Mouse (Mus musculus) stomach, embryonic 16.5 days (tissue): ENCODE data around the gene Hist1h1a. TPM values are rescaled to one million over a fixed set of nuclear protein-coding genes. Genes with fewer than 3 reads are reported as not detected.
"Not testable (repeated sequence)": the region's sequence is repeated elsewhere in the genome, so short reads cannot be mapped to it uniquely, and the experiment has no call there.

ENCODE experiments used
- ATAC-seq: fragments of 200-750 bp; cut with Nextera tagmentation; 2 replicates; pipeline ENCODE4 v1.8.0; 2017; ENCODE audit warnings: moderate number of reproducible peaks, moderate TSS enrichment; ENCODE audit not compliant: insufficient read depth, low FRiP score
- H3K27ac ChIP-seq: fragments of 300-500 bp; sonication (generic); 2 replicates; pipeline ENCODE4 v1.5.1; 2014; ENCODE audit warnings: low read length
- H3K27me3 ChIP-seq: fragments of 300-500 bp; sonication (generic); 2 replicates; pipeline ENCODE4 v1.6.1; 2014; ENCODE audit warnings: low read length, control low read depth, mixed read lengths; ENCODE audit not compliant: control insufficient read depth, insufficient read depth
- H3K36me3 ChIP-seq: fragments of 300-500 bp; sonication (generic); 2 replicates; pipeline ENCODE4 v1.6.1; 2014; ENCODE audit warnings: low read length; ENCODE audit not compliant: control insufficient read depth, insufficient read depth
- H3K4me1 ChIP-seq: fragments of 300-500 bp; sonication (generic); 2 replicates; pipeline ENCODE4 v1.6.1; 2014; ENCODE audit warnings: low read length, control low read depth, mixed read lengths; ENCODE audit not compliant: control insufficient read depth, insufficient read depth
- H3K4me2 ChIP-seq: fragments of 300-500 bp; sonication (generic); 2 replicates; pipeline ENCODE4 v1.6.1; 2014; ENCODE audit warnings: low read depth, low read length, mixed read lengths
- H3K4me3 ChIP-seq: fragments of 300-500 bp; sonication (generic); replicated peaks from 2 replicates; pipeline ENCODE4 v1.5.1; 2014; ENCODE audit warnings: mild to moderate bottlenecking, low read length
- H3K9ac ChIP-seq: fragments of 300-500 bp; sonication (generic); 2 replicates; pipeline ENCODE4 v1.6.1; 2014; ENCODE audit warnings: low read length
- H3K9me3 ChIP-seq: fragments of 300-500 bp; sonication (generic); replicated peaks from 2 replicates; pipeline ENCODE4 v1.6.1; 2016; ENCODE audit warnings: low read length, control low read depth; ENCODE audit not compliant: control insufficient read depth
- WGBS: fragments of 180-500 bp; shearing (Covaris S2); extraction: QIAGEN DNeasy Blood & Tissue Kit; methylation state at CpG from one replicate; pipeline ENCODE4 v1.1.7; 2014; 5-methylcytosine and 5-hydroxymethylcytosine counted together
- polyA plus RNA-seq: library from polyadenylated mRNA; unstranded; fragments of >200 nt; fragmentation: Nextera tagmentation; extraction: Ambion mirVana; gene quantifications from 2 replicates; pipeline ENCODE4 v1.2.1, GENCODE M21; 2015

Gene Hist1h1a
- polyA plus RNA-seq, 1 experiment from 2014 or later, result 1.3 TPM

DNA sequence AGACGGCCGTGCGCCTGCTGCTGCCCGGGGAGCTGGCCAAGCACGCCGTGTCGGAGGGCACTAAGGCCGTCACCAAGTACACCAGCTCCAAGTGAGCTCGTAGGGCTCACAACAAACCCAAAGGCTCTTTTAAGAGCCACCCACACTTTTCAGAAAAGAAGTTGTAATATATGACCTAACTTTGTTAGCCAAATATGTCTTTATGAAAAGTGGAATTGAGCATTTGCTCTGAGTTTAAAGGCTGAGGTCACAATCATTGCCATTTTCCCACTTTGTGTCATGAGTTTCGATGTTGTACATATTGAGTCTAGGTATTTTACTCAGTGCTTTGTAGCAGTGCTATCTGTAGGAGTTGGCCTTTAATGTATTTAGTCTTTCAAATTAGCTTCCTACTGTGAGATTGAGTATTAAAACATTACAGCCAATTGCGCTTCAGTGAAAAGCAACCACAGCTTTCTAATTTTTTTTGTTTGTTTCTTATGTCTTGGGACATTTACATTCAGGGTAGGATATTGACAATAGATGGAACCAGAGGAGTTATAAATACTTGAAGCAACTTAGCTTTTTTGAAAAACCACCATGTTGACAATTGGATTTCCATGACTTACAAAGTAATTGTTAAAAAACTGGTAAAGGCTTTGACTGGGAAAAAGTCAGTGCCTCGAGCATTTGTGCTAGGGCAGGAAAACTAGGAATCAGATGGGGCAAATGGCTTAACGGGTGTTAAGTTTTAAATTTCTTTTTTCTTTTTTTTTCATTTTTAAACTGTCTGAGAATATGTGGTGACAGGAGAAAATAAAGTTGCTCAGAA is 16.2 kb upstream of the Hist1h1a start:
- whole genome bisulfite sequencing, result 2% methylated on average over 13 of the region's 13 CpGs
- H3K36me3 ChIP-seq, result no peaks in the 10 kb centered on the region
- peak overlapping the region; percentile 99 for H3K27ac ChIP-seq
- H3K9ac ChIP-seq, result peak overlapping the region; percentile 61
- H3K4me2 ChIP-seq, result peak overlapping the region; percentile 59
- H3K27me3 ChIP-seq, result no peaks in the 10 kb centered on the region
- peaks cover 20% of the 10 kb centered on the region for H3K4me1 ChIP-seq
- ATAC-seq, result no peak
- H3K9me3 ChIP-seq, result no peaks in the 10 kb centered on the region
- peak overlapping the region; percentile 40 for H3K4me3 ChIP-seq

- H3K4me2 ChIP-seq, result peak overlapping the region; percentile 59
- H3K27me3 ChIP-seq, result no peaks in the 10 kb centered on the region
- H3K9ac ChIP-seq, result peak overlapping the region; percentile 61; the same call in 1 of the 2 replicates
- peak overlapping the region; percentile 40; the same call in 1 of the 2 replicates for H3K4me3 ChIP-seq
- WGBS, result 7% methylated on average over 4 of the region's 4 CpGs
- peaks cover 20% of the 10 kb centered on the region for H3K4me1 ChIP-seq
- no peaks in the 10 kb centered on the region for H3K9me3 ChIP-seq
- H3K27ac ChIP-seq, result peak overlapping the region; percentile 99
- H3K36me3 ChIP-seq, result no peaks in the 10 kb centered on the region
- ATAC-seq, result no peak
Observed at GRCm38 (mm10) chr13:23747892-23748288, 15.6 kb upstream of the Hist1h1a start.

DNA sequence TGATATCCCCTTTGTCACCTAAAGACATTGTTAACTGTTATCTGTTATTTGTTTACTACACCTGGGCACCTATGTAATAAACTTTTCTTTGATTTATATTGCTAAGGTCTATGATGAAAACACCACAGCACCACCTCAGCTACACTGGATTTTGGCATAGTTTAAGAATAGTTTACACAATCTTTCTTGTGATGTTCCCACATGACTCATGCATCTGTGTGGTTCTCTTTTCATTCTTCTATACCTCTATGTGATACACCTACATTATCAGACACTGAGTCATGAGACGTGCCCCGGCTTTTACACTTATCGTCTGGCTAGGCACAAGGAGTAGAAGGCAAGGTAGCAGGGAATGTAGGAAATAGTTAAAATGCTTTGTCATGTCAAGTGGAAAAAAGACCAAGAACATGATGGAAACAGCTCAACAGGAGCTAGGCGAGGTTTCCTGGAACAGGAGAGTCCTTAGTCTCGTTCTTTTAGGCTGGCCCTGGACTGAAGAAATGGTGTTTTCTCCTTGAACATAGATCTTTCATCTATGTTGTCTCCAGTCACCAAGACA is 13.8 kb upstream of the Hist1h1a start:
- H3K4me3 ChIP-seq, result no peak overlapping the region
- H3K9ac ChIP-seq, result no peak overlapping the region
- H3K4me2 ChIP-seq, result no peak overlapping the region
- no peaks in the 10 kb centered on the region for H3K27me3 ChIP-seq
- no peak overlapping the region for H3K27ac ChIP-seq
- no peaks in the 10 kb centered on the region for H3K9me3 ChIP-seq
- peaks cover 12% of the 10 kb centered on the region for H3K4me1 ChIP-seq
- ATAC-seq, result no peak
- no peaks in the 10 kb centered on the region for H3K36me3 ChIP-seq
- WGBS, result 83% methylated on average over 5 of the region's 5 CpGs

GRCm38 (mm10) chr13:23750839-23751477 is 12.5 kb upstream of the Hist1h1a start, which contains the start of gene Hist1h2ab:
TSS of gene Hist1h2ab (plus strand) at chr13:23751126.
- peak within 1 kb of the TSS; percentile 71 for H3K9ac ChIP-seq

DNA sequence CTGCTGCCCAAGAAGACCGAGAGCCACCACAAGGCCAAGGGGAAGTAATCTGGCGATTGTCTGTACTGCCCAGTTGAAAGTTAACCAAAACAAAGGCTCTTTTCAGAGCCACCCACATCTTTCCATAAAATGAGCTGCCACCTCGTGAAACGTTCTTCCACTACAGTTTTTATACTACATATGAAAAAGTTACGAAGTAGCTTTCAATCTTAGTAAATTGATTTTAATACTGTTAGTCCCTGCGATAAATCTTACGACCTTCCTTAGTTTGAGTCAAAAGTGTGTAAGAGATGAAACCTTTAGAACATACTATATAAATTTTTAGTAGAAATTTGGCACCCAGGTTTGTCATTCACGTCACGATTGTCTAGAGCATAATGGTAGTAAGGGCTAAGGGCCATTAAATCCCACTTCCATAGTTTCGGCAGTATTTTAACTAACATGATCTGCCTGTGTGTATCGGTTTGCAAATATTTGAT is 11.9 kb upstream of the Hist1h1a start:
- Histone ChIP-seq H3K9me3 (no peaks in the 10 kb centered on the region), H3K4me1 (peaks cover 12% of the 10 kb centered on the region), H3K4me3 (peak overlapping the region; percentile 47), H3K9ac (peak overlapping the region; percentile 71), H3K36me3 (no peaks in the 10 kb centered on the region), H3K27me3 (no peaks in the 10 kb centered on the region), H3K4me2 (peak overlapping the region; percentile 61), H3K27ac (peak overlapping the region; percentile 96)
- WGBS, result under 1% methylated on average over 11 of the region's 11 CpGs
- no peak for ATAC-seq

More at GRCm38 (mm10) chr13:23750839-23751477, 12.5 kb upstream of the Hist1h1a start, which contains the start of gene Hist1h2ab:
- Histone ChIP-seq H3K4me1 (peaks cover 12% of the 10 kb centered on the region), H3K4me3 (peak within 1 kb of the TSS; percentile 47), H3K4me2 (peak within 1 kb of the TSS; percentile 61), H3K27ac (peak within 1 kb of the TSS; percentile 96)
- not testable (repeated sequence) for H3K36me3 ChIP-seq, H3K9me3 ChIP-seq, H3K27me3 ChIP-seq
- under 1% methylated on average over 28 of the region's 47 CpGs for WGBS
- peak; percentile 44; the same call in 1 of the 2 replicates for ATAC-seq

DNA sequence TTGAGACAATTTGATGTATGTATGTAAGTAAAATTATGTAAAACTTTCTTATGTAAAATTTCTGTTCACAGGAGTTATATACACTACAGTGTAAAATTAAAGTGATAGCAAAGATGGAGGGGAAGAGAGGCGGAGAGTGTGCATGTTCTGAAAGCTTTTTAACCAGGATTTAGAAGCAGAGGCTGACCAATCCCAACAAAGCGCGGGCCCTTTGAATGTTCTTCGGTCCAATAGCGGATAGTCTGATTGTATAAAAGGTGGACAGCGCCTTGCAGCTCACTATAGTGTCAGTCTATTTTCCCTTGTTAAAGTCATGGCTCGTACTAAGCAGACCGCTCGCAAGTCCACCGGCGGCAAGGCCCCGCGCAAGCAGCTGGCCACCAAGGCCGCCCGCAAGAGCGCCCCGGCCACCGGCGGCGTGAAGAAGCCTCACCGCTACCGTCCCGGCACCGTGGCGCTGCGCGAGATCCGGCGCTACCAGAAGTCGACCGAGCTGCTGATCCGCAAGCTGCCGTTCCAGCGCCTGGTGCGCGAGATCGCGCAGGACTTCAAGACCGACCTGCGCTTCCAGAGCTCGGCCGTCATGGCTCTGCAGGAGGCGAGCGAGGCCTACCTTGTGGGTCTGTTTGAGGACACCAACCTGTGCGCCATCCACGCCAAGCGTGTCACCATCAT is 11.3 kb upstream of the Hist1h1a start, which contains the start of gene Hist1h3b:
Hist1h3b (plus strand) TSS at position 201 of the 675 bp plus-strand sequence.
- ATAC-seq, result peak; percentile 88
- H3K27me3 ChIP-seq, H3K9me3 ChIP-seq, H3K36me3 ChIP-seq: not testable (repeated sequence)
- peak within 1 kb of the TSS; percentile 71 for H3K9ac ChIP-seq
- H3K27ac ChIP-seq, result peak within 1 kb of the TSS; percentile 96
- peaks cover 10% of the 10 kb centered on the region for H3K4me1 ChIP-seq
- H3K4me2 ChIP-seq, result peak within 1 kb of the TSS; percentile 61
- H3K4me3 ChIP-seq, result peak within 1 kb of the TSS; percentile 47
- under 1% methylated on average over 16 of the region's 47 CpGs for WGBS

- peak overlapping the region; percentile 52 for H3K4me2 ChIP-seq
- no peaks in the 10 kb centered on the region for H3K27me3 ChIP-seq
- peaks cover 11% of the 10 kb centered on the region for H3K4me1 ChIP-seq
- H3K9ac ChIP-seq, result peak overlapping the region; percentile 61
- H3K27ac ChIP-seq, result peak overlapping the region; percentile 78
- peak overlapping the region; percentile 41 for H3K4me3 ChIP-seq
- no peak for ATAC-seq
- WGBS, result 3% methylated on average over 6 of the region's 6 CpGs
- H3K36me3 ChIP-seq, result no peaks in the 10 kb centered on the region
- no peaks in the 10 kb centered on the region for H3K9me3 ChIP-seq
Observed at GRCm38 (mm10) chr13:23752742-23753172, 10.7 kb upstream of the Hist1h1a start.

DNA sequence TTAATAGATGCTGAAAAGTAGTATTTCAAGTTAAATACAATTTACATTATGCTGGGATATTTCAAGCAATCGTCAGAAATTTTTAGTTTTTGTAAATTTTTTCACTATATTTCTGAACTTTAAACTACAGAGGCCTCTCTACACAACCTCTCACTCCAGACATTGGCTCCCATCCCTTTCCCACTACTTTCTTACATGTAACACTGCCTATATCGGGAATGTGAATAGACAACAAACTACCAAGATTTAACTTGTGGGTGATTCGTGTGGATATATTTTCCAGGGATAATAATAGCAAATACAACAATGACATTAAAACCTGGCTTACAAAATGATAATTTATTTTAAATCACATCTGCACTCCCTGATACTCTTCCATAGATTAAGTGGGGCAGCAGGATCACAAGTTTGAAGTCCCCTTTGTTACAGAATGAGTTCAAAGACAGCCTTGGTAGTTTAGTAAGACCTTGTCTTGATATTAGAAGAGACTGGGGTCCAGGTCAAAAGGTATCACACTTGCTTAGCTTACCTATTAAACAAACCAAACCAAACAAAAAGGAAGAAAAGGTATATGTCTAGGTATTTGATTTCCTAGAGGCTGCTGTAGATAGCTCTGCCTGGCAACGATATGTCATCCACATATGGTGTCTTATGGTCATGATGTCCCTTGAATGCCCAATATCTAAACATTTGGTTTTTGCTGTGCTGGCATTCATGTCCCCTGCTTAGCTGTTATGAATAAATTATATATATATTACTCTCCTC is 10.0 kb upstream of the Hist1h1a start:
- H3K36me3 ChIP-seq, result no peaks in the 10 kb centered on the region
- H3K27ac ChIP-seq, result peak overlapping the region; percentile 39
- no peaks in the 10 kb centered on the region for H3K9me3 ChIP-seq
- H3K4me2 ChIP-seq, result peak overlapping the region; percentile 52
- H3K4me1 ChIP-seq, result peaks cover 5% of the 10 kb centered on the region
- no peak overlapping the region for H3K9ac ChIP-seq
- no peak for ATAC-seq
- WGBS, result 47% methylated on average over 4 of the region's 4 CpGs
- H3K27me3 ChIP-seq, result no peaks in the 10 kb centered on the region
- no peak overlapping the region; the same call in 1 of the 2 replicates for H3K4me3 ChIP-seq
